Mouse (Mus musculus) small intestine, adult 2 months (tissue): Measurements from ENCODE around the gene Phka2. TPM values are rescaled to one million over a fixed set of nuclear protein-coding genes. Genes with fewer than 3 reads are reported as not detected.

Experiments used
- H3K27ac ChIP-seq: fragments of 200-500 bp; 2 replicates; pipeline ENCODE4 v1.5.1; 2012; ENCODE audit warnings: low read depth, low read length, control low read depth, inconsistent platforms; ENCODE audit not compliant: insufficient read depth
- H3K27me3 ChIP-seq: fragments of 200-500 bp; 2 replicates; pipeline ENCODE4 v1.6.1; 2012; ENCODE audit warnings: mild to moderate bottlenecking, moderate library complexity, low read length, inconsistent platforms; ENCODE audit not compliant: control insufficient read depth, insufficient read depth
- H3K36me3 ChIP-seq: fragments of 200-500 bp; 2 replicates; pipeline ENCODE4 v1.6.1; 2012; ENCODE audit warnings: mild to moderate bottlenecking, low read length, control low read depth, inconsistent platforms; ENCODE audit not compliant: control insufficient read depth, insufficient read depth
- H3K4me1 ChIP-seq: fragments of 200-500 bp; 2 replicates; pipeline ENCODE4 v1.6.1; 2012; ENCODE audit warnings: low read length, inconsistent platforms, mixed read lengths; ENCODE audit not compliant: control insufficient read depth, insufficient read depth, insufficient read length
- H3K4me3 ChIP-seq: fragments of 200-500 bp; 2 replicates; pipeline ENCODE4 v1.5.1; 2012; ENCODE audit warnings: low read depth, mild to moderate bottlenecking, control low read depth, inconsistent platforms, low read length, moderate library complexity
- CTCF ChIP-seq: fragments of 200-500 bp; IDR thresholded peaks from 2 replicates; pipeline ENCODE4 v1.5.1; 2012; ENCODE audit warnings: low read depth, mild to moderate bottlenecking, control low read depth, inconsistent platforms, low read length, moderate library complexity, mixed read lengths; ENCODE audit not compliant: insufficient replicate concordance, insufficient read length; ENCODE audit errors: extremely low read depth
- POLR2A ChIP-seq: fragments of 200-500 bp; IDR thresholded peaks from 2 replicates; pipeline ENCODE4 v1.6.1; 2012; ENCODE audit warnings: low read depth, mild to moderate bottlenecking, control low read depth, inconsistent platforms, low read length, moderate library complexity
- WGBS: fragments of 180-500 bp; shearing (Covaris S2); methylation state at CpG from one replicate; pipeline ENCODE4 v1.1.7; 2018; 5-methylcytosine and 5-hydroxymethylcytosine counted together
- polyA plus RNA-seq: library from polyadenylated mRNA; depleted of rRNA; stranded (reverse); fragments of >200 nt; gene quantifications from 2 replicates; pipeline ENCODE4 v1.2.3, GENCODE M21; 2012; rRNA removed

Gene Phka2
- 3.1 and 4.2 TPM in 2 replicates for polyA plus RNA-seq

- WGBS = 10% methylated on average over 57 of the region's 61 CpGs
- peak within 1 kb of the TSS; percentile 80 for H3K27ac ChIP-seq
- no peaks in the 10 kb centered on the region for H3K27me3 ChIP-seq
- peak within 1 kb of the TSS; percentile 96 for H3K4me3 ChIP-seq
- TF ChIP-seq CTCF = no peak
- no peak for TF ChIP-seq POLR2A
- no peaks in the 10 kb centered on the region for H3K4me1 ChIP-seq
- H3K36me3 ChIP-seq = no peaks in the 10 kb centered on the region
These were observed at the start of gene Phka2 for GRCm38 (mm10) chrX:160502048-160503041. TSS of gene Phka2 (plus strand) at chrX:160502166.

- no peaks in the 10 kb centered on the region for H3K27me3 ChIP-seq
- WGBS = 54% methylated on average over 5 of the region's 5 CpGs
- no peaks in the 10 kb centered on the region for H3K36me3 ChIP-seq
- H3K27ac ChIP-seq = no peak overlapping the region
- H3K4me3 ChIP-seq = no peak overlapping the region
- TF ChIP-seq CTCF = no peak
- no peak for TF ChIP-seq POLR2A
- H3K4me1 ChIP-seq = no peaks in the 10 kb centered on the region
These were observed 46.3 kb upstream of the Phka2 start for GRCm38 (mm10) chrX:160455686-160456085.

- TF ChIP-seq CTCF = no peak
- TF ChIP-seq POLR2A = no peak
- 70% methylated on average over 3 of the region's 3 CpGs for WGBS
These were observed 30.6 kb upstream of the Phka2 start for GRCm38 (mm10) chrX:160471257-160471786.

GRCm38 (mm10) chrX:160489784-160490183 lies 12.2 kb upstream of the Phka2 start:
- WGBS = 43% methylated on average over 2 of the region's 2 CpGs
- Histone ChIP-seq H3K4me3 (no peak overlapping the region), H3K27me3 (no peaks in the 10 kb centered on the region), H3K4me1 (no peaks in the 10 kb centered on the region), H3K36me3 (no peaks in the 10 kb centered on the region), H3K27ac (no peak overlapping the region)
- TF ChIP-seq POLR2A = no peak

More at GRCm38 (mm10) chrX:160471257-160471786, 30.6 kb upstream of the Phka2 start:
- Histone ChIP-seq H3K36me3 (no peaks in the 10 kb centered on the region), H3K4me3 (no peak overlapping the region), H3K4me1 (no peaks in the 10 kb centered on the region), H3K27ac (no peak overlapping the region), H3K27me3 (no peaks in the 10 kb centered on the region)

- Histone ChIP-seq H3K4me3 (no peak overlapping the region), H3K4me1 (no peaks in the 10 kb centered on the region), H3K36me3 (no peaks in the 10 kb centered on the region), H3K27ac (no peak overlapping the region), H3K27me3 (no peaks in the 10 kb centered on the region)
- no peak for TF ChIP-seq CTCF
- TF ChIP-seq POLR2A = no peak
- WGBS = 42% methylated on average over 2 of the region's 3 CpGs
These were observed 7.6 kb upstream of the Phka2 start for GRCm38 (mm10) chrX:160494333-160494732.

DNA sequence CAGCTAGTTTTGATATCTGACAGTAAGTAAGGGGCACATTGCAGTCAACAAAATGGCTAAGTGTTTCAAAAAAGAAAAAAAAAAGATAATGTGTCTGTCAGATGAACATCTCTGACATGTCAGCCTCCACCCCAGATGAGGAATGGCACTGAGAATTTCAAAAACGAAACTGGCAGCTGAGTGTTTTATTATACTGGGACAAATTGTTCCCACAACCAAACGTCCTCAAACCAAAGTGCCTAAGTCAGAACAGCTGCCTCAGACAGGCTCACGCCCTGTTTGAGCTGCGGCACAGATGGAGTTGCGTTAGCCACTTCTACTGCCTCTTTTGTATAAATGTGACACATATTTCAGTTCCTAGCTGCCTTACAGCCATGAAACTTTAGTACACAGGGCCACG lies 7.0 kb upstream of the Phka2 start:
- Histone ChIP-seq H3K36me3 (no peaks in the 10 kb centered on the region), H3K27ac (no peak overlapping the region), H3K4me3 (no peak overlapping the region), H3K4me1 (no peaks in the 10 kb centered on the region), H3K27me3 (no peaks in the 10 kb centered on the region)
- WGBS = 35% methylated on average over 6 of the region's 6 CpGs
- no peak for TF ChIP-seq POLR2A
- TF ChIP-seq CTCF = no peak

GRCm38 (mm10) chrX:160496473-160496872 lies 5.5 kb upstream of the Phka2 start:
- no peak overlapping the region for H3K27ac ChIP-seq
- 59% methylated on average over 5 of the region's 5 CpGs for WGBS
- H3K27me3 ChIP-seq = no peaks in the 10 kb centered on the region
- H3K36me3 ChIP-seq = no peaks in the 10 kb centered on the region
- no peak overlapping the region for H3K4me3 ChIP-seq
- TF ChIP-seq CTCF (no peak), POLR2A (no peak)
- H3K4me1 ChIP-seq = no peaks in the 10 kb centered on the region
